Mouse (Mus musculus) heart, embryonic 13.5 days (tissue): ENCODE data around the gene Zfp866. TPM values are rescaled to one million over a fixed set of nuclear protein-coding genes. Genes with fewer than 3 reads are reported as not detected.

Experiments
- ATAC-seq: fragments of 200-750 bp; cut with Nextera tagmentation; 2 replicates; pipeline ENCODE4 v1.8.0; 2017; ENCODE audit warnings: moderate TSS enrichment; ENCODE audit not compliant: insufficient number of reproducible peaks, low FRiP score, low TSS enrichment; ENCODE audit errors: extremely low read depth
- H3K27ac ChIP-seq: fragments of 300-500 bp; sonication (generic); replicated peaks from 2 replicates; pipeline ENCODE4 v1.5.1; 2015; ENCODE audit warnings: moderate library complexity, mild to moderate bottlenecking, inconsistent platforms
- H3K27me3 ChIP-seq: fragments of 300-500 bp; sonication (generic); replicated peaks from 2 replicates; pipeline ENCODE4 v1.6.1; 2015; ENCODE audit warnings: mild to moderate bottlenecking, inconsistent platforms
- H3K36me3 ChIP-seq: fragments of 300-500 bp; sonication (generic); 2 replicates; pipeline ENCODE4 v1.6.1; 2015; ENCODE audit warnings: mild to moderate bottlenecking, inconsistent platforms
- H3K4me1 ChIP-seq: fragments of 300-500 bp; sonication (generic); 2 replicates; pipeline ENCODE4 v1.6.1; 2015; ENCODE audit warnings: inconsistent platforms
- H3K4me2 ChIP-seq: fragments of 300-500 bp; sonication (generic); 2 replicates; pipeline ENCODE4 v1.6.1; 2015; ENCODE audit warnings: inconsistent platforms, mild to moderate bottlenecking, moderate library complexity
- H3K4me3 ChIP-seq: fragments of 300-500 bp; sonication (generic); 2 replicates; pipeline ENCODE4 v1.5.1; 2015; ENCODE audit warnings: moderate library complexity, mild to moderate bottlenecking, inconsistent platforms
- H3K9ac ChIP-seq: fragments of 300-500 bp; sonication (generic); 2 replicates; pipeline ENCODE4 v1.6.1; 2015; ENCODE audit warnings: inconsistent platforms, mild to moderate bottlenecking, moderate library complexity
- H3K9me3 ChIP-seq: fragments of 300-500 bp; sonication (generic); 2 replicates; pipeline ENCODE4 v1.6.1; 2016; ENCODE audit warnings: inconsistent platforms
- WGBS: fragments of 180-500 bp; shearing (Covaris S2); methylation state at CpG from one replicate; pipeline ENCODE4 v1.1.7; 2015; ENCODE audit warnings: mixed read lengths; 5-methylcytosine and 5-hydroxymethylcytosine counted together
- polyA plus RNA-seq: library from polyadenylated mRNA; unstranded; fragments of >200 nt; fragmentation: Nextera tagmentation; extraction: Ambion mirVana; gene quantifications from 2 replicates; pipeline ENCODE4 v1.2.1, GENCODE M21; 2015

Zfp866 gene
- polyA plus RNA-seq, 1 experiment from 2014 or later: 15.1 TPM

- Histone ChIP-seq H3K4me3 (no peak overlapping the region), H3K4me2 (no peak overlapping the region), H3K36me3 (peaks cover 88% of the 10 kb centered on the region), H3K4me1 (peaks cover 15% of the 10 kb centered on the region), H3K27ac (no peak overlapping the region), H3K27me3 (no peaks in the 10 kb centered on the region), H3K9ac (no peak overlapping the region), H3K9me3 (no peaks in the 10 kb centered on the region)
- WGBS: 94% methylated on average over 16 of the region's 16 CpGs
- no peak for ATAC-seq
These were observed 5.9 kb upstream of the Zfp866 start for GRCm38 (mm10) chr8:69796721-69797345.

DNA sequence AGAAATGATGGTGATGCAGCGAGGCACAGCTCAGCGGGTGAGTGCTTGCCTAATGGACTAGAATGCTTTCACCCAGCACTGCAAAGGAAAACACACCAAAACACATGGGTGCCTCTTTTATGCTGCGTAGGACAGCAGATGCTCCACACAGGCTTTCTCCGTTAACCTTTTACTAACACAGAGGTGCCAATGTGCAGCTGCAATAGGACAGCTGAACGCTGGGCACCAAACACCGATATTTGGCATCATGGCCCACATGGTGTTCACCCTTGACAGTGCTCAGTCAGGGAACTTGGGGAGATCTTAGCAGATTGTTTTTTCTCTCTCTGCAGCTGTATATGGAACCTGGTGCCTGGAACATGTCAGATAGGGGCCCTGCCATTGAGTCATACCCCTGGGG is 3.9 kb upstream of the Zfp866 start:
- WGBS: 92% methylated on average over 6 of the region's 6 CpGs
- no peaks in the 10 kb centered on the region for H3K27me3 ChIP-seq
- H3K4me2 ChIP-seq: no peak overlapping the region
- no peak overlapping the region for H3K27ac ChIP-seq
- peaks cover 22% of the 10 kb centered on the region for H3K4me1 ChIP-seq
- H3K9me3 ChIP-seq: no peaks in the 10 kb centered on the region
- no peak overlapping the region for H3K9ac ChIP-seq
- no peak for ATAC-seq
- peaks cover 68% of the 10 kb centered on the region for H3K36me3 ChIP-seq
- no peak overlapping the region for H3K4me3 ChIP-seq

- ATAC-seq: no peak
- Histone ChIP-seq H3K36me3 (peaks cover 60% of the 10 kb centered on the region), H3K27me3 (no peaks in the 10 kb centered on the region), H3K4me2 (no peak overlapping the region), H3K4me3 (no peak overlapping the region), H3K4me1 (peaks cover 25% of the 10 kb centered on the region), H3K9ac (no peak overlapping the region), H3K27ac (no peak overlapping the region), H3K9me3 (no peaks in the 10 kb centered on the region)
- 94% methylated on average over 3 of the region's 3 CpGs for WGBS
These were observed 3.1 kb upstream of the Zfp866 start for GRCm38 (mm10) chr8:69794096-69794495.

GRCm38 (mm10) chr8:69793666-69794065 is 2.7 kb upstream of the Zfp866 start:
- H3K36me3 ChIP-seq: peaks cover 56% of the 10 kb centered on the region
- WGBS: 92% methylated on average over 4 of the region's 4 CpGs
- no peaks in the 10 kb centered on the region for H3K9me3 ChIP-seq
- H3K4me1 ChIP-seq: peaks cover 25% of the 10 kb centered on the region
- no peak overlapping the region for H3K4me2 ChIP-seq
- no peak for ATAC-seq
- H3K9ac ChIP-seq: no peak overlapping the region
- H3K27ac ChIP-seq: no peak overlapping the region
- H3K27me3 ChIP-seq: no peaks in the 10 kb centered on the region
- no peak overlapping the region for H3K4me3 ChIP-seq

DNA sequence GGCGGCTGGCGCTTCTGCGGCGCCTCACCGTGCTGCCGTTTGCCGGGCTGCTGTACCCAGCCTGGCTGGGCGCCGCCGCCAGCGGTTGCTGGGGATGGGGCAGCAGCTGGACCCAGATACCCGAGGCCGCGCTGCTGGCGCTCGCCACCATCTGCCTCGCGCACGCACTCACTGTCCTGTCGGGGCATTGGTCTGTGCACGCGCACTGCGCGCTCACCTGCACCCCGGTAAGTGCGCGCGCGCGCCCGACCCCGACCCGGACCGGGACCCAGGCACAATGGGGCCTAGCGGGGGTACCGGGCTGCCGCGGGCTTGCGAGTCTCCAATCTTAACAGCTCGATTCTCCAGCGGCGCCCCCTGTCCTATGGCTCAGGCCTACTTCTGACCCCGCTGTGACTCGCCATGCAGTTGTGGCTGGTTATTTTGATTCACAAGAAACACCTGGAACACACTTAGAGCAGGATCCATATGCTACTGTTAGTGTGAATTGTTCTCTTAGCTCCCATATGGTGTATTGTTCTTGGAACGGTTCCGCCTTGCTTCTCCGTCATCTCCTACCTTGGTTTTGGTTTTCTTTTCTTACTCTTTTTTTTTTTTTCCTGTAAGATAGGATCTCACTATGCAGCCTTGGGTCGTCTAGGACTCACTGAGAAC is 564 bp upstream of the Zfp866 start:
- ATAC-seq: peak; percentile 47
- Histone ChIP-seq H3K27ac (peak overlapping the region; percentile 91), H3K27me3 (no peaks in the 10 kb centered on the region), H3K4me2 (peak overlapping the region; percentile 88), H3K9ac (peak overlapping the region; percentile 98), H3K9me3 (no peaks in the 10 kb centered on the region), H3K36me3 (peaks cover 35% of the 10 kb centered on the region), H3K4me1 (peaks cover 25% of the 10 kb centered on the region), H3K4me3 (peak overlapping the region; percentile 100)
- under 1% methylated on average over 48 of the region's 48 CpGs for WGBS

DNA sequence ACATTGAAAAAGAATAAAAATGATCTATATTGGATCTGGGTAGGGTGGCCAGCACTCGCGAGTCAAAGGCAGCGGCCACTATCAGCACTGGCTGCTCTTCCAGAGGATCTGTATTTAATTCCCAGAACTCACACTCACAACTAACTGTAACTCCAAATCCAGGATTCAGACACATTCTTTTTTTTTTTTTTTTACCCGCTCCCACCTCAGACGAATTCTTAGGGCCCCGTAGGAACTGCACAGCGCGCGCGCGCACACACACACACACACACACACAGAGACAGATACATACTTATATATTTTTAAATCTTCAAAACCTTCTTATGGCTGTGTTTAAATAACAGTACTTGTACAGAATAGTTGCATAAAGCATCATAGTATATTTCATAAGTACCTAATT is 614 bp downstream of the Zfp866 start:
- H3K4me3 ChIP-seq: peak overlapping the region; percentile 100
- H3K27ac ChIP-seq: peak overlapping the region; percentile 91
- H3K4me2 ChIP-seq: peak overlapping the region; percentile 88
- peaks cover 25% of the 10 kb centered on the region for H3K4me1 ChIP-seq
- peak overlapping the region; percentile 98 for H3K9ac ChIP-seq
- peaks cover 23% of the 10 kb centered on the region for H3K36me3 ChIP-seq
- no peaks in the 10 kb centered on the region for H3K9me3 ChIP-seq
- no peaks in the 10 kb centered on the region for H3K27me3 ChIP-seq
- 23% methylated on average over 11 of the region's 11 CpGs for WGBS
- ATAC-seq: no peak

DNA sequence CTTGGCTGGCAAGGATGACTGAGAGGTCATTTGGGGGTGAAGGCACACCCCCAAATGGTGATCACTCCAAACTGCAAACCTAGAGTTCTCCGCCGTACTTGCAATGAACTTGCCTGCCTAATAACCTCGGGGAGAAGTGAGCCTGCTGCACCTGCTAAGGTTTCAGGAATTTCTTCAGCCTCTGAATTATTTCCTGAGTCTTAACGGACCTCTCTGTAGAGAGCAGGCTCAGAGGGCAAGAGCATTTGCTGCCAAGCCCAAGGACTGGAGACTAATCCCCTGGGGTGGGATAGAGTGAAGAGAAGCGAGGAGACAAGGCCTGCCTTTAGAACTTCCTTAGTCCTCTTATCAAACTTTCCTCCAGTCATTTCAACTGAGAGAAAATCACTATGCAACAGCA is 1.2 kb downstream of the Zfp866 start:
- H3K27ac ChIP-seq: no peak overlapping the region
- no peaks in the 10 kb centered on the region for H3K9me3 ChIP-seq
- H3K27me3 ChIP-seq: no peaks in the 10 kb centered on the region
- H3K4me3 ChIP-seq: peak overlapping the region; percentile 100
- peaks cover 17% of the 10 kb centered on the region for H3K36me3 ChIP-seq
- 57% methylated on average over 5 of the region's 5 CpGs for WGBS
- peaks cover 25% of the 10 kb centered on the region for H3K4me1 ChIP-seq
- peak overlapping the region; percentile 88 for H3K4me2 ChIP-seq
- no peak for ATAC-seq
- peak overlapping the region; percentile 98; the same call in 1 of the 2 replicates for H3K9ac ChIP-seq

GRCm38 (mm10) chr8:69789105-69789504 is 1.9 kb downstream of the Zfp866 start:
- H3K27ac ChIP-seq: no peak overlapping the region
- no peak overlapping the region for H3K4me2 ChIP-seq
- H3K9ac ChIP-seq: no peak overlapping the region
- no peaks in the 10 kb centered on the region for H3K27me3 ChIP-seq
- ATAC-seq: no peak
- 83% methylated on average over 5 of the region's 5 CpGs for WGBS
- peaks cover 25% of the 10 kb centered on the region for H3K4me1 ChIP-seq
- H3K36me3 ChIP-seq: peaks cover 10% of the 10 kb centered on the region
- H3K9me3 ChIP-seq: no peaks in the 10 kb centered on the region
- H3K4me3 ChIP-seq: no peak overlapping the region

DNA sequence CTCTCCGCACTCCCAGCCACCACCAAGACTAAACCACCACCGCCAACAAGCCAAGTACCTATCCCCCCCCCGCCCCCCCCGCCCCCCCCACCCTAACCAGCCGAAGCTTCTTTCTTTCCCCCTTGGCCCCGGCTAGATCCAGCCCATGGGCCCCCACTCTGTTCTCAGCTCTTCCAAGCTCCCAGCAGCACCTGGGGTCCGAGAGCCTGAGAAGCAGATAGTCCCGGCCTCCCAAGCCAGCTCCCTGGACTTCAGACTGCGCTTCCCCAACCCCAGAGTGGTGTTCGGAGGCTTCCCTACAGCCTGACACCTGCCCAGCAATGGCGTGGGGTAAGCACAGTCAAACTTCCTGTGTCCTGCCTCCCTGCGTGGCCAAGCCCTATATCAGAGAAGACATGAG is 13.9 kb downstream of the Zfp866 start:
- Histone ChIP-seq H3K27me3 (no peaks in the 10 kb centered on the region), H3K9me3 (no peaks in the 10 kb centered on the region), H3K36me3 (no peaks in the 10 kb centered on the region), H3K4me1 (peaks cover 25% of the 10 kb centered on the region), H3K4me3 (no peak overlapping the region), H3K27ac (no peak overlapping the region), H3K9ac (no peak overlapping the region), H3K4me2 (no peak overlapping the region)
- no peak for ATAC-seq
- WGBS: 56% methylated on average over 12 of the region's 12 CpGs

DNA sequence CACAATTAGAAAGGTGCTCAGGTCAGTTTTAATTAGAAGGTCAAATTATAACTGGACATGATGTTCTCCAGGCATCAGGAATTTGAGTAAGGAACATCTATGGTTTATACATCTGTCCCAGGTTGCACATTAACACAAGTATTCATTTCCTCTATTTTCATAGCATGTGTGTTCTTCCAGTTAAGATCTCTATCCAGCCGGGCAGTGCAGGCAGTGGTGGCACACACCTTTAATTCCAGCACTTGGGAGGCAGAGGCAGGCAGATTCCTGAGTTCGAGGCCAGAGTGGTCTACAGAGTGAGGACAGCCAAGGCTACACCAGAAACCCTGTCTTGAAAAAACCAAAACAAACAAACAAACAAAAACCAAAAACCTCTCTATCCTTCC is 15.8 kb downstream of the Zfp866 start:
- H3K4me2 ChIP-seq: peak overlapping the region; percentile 82
- H3K27ac ChIP-seq: peak overlapping the region; percentile 100; the same call in 1 of the 2 replicates
- no peaks in the 10 kb centered on the region for H3K9me3 ChIP-seq
- no peak overlapping the region for H3K9ac ChIP-seq
- peak overlapping the region; percentile 86 for H3K4me3 ChIP-seq
- H3K4me1 ChIP-seq: peaks cover 34% of the 10 kb centered on the region
- no peaks in the 10 kb centered on the region for H3K27me3 ChIP-seq
- no peak for ATAC-seq
- 51% methylated on average over 2 of the region's 2 CpGs for WGBS
- peaks cover 8% of the 10 kb centered on the region for H3K36me3 ChIP-seq

DNA sequence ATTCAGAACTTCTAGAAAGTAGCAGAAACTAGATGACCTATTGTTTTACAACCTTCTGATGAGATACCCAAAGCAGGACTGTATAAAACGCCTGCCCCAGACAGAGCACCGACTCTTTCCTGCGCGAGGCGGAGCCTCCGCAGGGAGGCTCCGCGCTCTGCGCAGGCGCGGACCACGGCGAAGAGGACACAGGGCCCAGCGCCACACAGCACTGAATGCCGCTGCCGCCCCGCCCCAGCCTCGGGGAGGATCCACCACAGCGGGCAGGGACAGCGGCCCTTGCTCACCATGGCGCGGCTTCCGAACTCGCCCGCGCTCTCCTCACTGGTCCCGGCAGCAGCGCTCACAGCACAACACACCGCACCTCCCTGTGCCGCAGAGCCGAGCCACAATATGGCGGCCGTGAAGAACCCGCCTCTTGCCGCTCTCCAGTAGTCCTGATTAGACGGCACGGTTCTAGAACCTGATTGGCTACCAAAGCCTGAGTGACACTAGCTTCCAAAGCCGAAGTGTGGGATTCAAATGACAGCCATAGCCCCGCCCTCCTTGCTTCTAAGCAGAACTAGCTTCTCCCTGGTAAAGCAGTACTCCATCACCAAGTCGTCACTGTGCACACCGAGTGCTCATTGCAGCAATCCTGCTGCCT is 16.4 kb downstream of the Zfp866 start, which contains the start of gene Gm20422:
Gm20422 (minus strand) TSS at position 384 of the 646 bp plus-strand sequence.
- H3K4me3 ChIP-seq: peak within 1 kb of the TSS; percentile 86
- peak within 1 kb of the TSS; percentile 96 for H3K9ac ChIP-seq
- H3K4me1 ChIP-seq: peaks cover 39% of the 10 kb centered on the region
- under 1% methylated on average over 41 of the region's 41 CpGs for WGBS
- H3K9me3 ChIP-seq: no peaks in the 10 kb centered on the region
- H3K27me3 ChIP-seq: no peaks in the 10 kb centered on the region
- peak within 1 kb of the TSS; percentile 82 for H3K4me2 ChIP-seq
- peaks cover 14% of the 10 kb centered on the region for H3K36me3 ChIP-seq
- peak within 1 kb of the TSS; percentile 100 for H3K27ac ChIP-seq
- ATAC-seq: peak; percentile 98
